Mouse (Mus musculus) ES-Bruce4 (cell line): ENCODE measurements around the gene Klhl25. TPM values are rescaled to one million over a fixed set of nuclear protein-coding genes. Genes with fewer than 3 reads are reported as not detected.

Source experiments
- H3K27ac ChIP-seq: 2 replicates; pipeline ENCODE4 v1.5.1; 2012; ENCODE audit warnings: low read length, inconsistent platforms; ENCODE audit not compliant: insufficient read depth
- H3K27me3 ChIP-seq: 2 replicates; pipeline ENCODE4 v1.6.1; 2012; ENCODE audit warnings: mild to moderate bottlenecking, low read length, inconsistent platforms; ENCODE audit not compliant: control insufficient read depth, poor library complexity, insufficient read depth, severe bottlenecking
- H3K36me3 ChIP-seq: 2 replicates; pipeline ENCODE4 v1.6.1; 2012; ENCODE audit warnings: inconsistent platforms, mild to moderate bottlenecking, low read length, moderate library complexity; ENCODE audit not compliant: control insufficient read depth, poor library complexity, insufficient read depth, severe bottlenecking
- H3K4me1 ChIP-seq: one replicate; pipeline ENCODE4 v1.8.1; 2011; ENCODE audit warnings: low read length; ENCODE audit not compliant: control insufficient read depth, insufficient read depth
- H3K4me3 ChIP-seq: 2 replicates; pipeline ENCODE4 v1.5.1; 2011; ENCODE audit warnings: low read depth, mild to moderate bottlenecking, low read length
- H3K9ac ChIP-seq: 2 replicates; pipeline ENCODE4 v1.6.1; 2012; ENCODE audit warnings: low read depth, mild to moderate bottlenecking, inconsistent platforms; ENCODE audit not compliant: poor library complexity, severe bottlenecking
- H3K9me3 ChIP-seq: replicated peaks from 2 replicates; pipeline ENCODE4 v1.6.1; 2012; ENCODE audit warnings: mild to moderate bottlenecking, low read length, inconsistent platforms; ENCODE audit not compliant: control insufficient read depth, poor library complexity, insufficient read depth, severe bottlenecking
- CTCF ChIP-seq: IDR thresholded peaks from one replicate; pipeline ENCODE4 v1.8.1; 2011; ENCODE audit warnings: low read depth, low read length
- EP300 ChIP-seq: IDR thresholded peaks from 2 replicates; pipeline ENCODE4 v1.6.1; 2011; ENCODE audit warnings: low read depth, low read length; ENCODE audit not compliant: insufficient read depth
- POLR2A ChIP-seq: IDR thresholded peaks from one replicate; pipeline ENCODE4 v1.8.1; 2011; ENCODE audit warnings: low read length; ENCODE audit not compliant: insufficient read depth
- polyA plus RNA-seq: library from polyadenylated mRNA; stranded (reverse); fragments of >200 nt; gene quantifications from 2 replicates; pipeline ENCODE4 v1.2.4, GENCODE M21; 2011; ENCODE audit warnings: low read depth; ENCODE audit not compliant: missing spikeins, insufficient read depth, insufficient read length

Klhl25 gene
- polyA plus RNA-seq, 1 experiment = 10.9 TPM

DNA sequence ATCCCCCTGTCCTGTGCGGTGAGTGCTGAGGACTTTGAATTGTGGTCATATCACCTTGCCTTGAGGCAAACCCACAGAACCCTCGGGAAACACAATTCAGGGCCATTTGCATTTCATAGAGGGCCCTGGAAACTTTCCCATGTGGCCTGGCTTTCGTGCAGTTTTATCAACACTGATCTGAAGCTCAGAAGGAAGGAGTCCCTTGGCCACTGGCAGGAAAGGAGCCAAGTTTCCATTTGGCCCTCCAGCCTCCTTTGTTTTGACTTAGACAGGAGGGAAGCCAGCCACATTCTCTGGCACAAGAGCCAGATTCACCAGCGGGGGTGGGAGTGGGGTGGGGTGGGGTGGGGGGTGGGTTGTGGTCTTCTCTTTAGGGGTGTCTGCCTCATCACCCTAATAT, 41.4 kb upstream of the Klhl25 start:
- no peaks in the 10 kb centered on the region for H3K36me3 ChIP-seq
- H3K9ac ChIP-seq = no peak overlapping the region
- peaks cover 3% of the 10 kb centered on the region for H3K9me3 ChIP-seq
- H3K27ac ChIP-seq = no peak overlapping the region
- peaks cover 1% of the 10 kb centered on the region for H3K4me1 ChIP-seq
- H3K27me3 ChIP-seq = no peaks in the 10 kb centered on the region
- no peak for TF ChIP-seq EP300
- TF ChIP-seq POLR2A = no peak
- no peak overlapping the region for H3K4me3 ChIP-seq

DNA sequence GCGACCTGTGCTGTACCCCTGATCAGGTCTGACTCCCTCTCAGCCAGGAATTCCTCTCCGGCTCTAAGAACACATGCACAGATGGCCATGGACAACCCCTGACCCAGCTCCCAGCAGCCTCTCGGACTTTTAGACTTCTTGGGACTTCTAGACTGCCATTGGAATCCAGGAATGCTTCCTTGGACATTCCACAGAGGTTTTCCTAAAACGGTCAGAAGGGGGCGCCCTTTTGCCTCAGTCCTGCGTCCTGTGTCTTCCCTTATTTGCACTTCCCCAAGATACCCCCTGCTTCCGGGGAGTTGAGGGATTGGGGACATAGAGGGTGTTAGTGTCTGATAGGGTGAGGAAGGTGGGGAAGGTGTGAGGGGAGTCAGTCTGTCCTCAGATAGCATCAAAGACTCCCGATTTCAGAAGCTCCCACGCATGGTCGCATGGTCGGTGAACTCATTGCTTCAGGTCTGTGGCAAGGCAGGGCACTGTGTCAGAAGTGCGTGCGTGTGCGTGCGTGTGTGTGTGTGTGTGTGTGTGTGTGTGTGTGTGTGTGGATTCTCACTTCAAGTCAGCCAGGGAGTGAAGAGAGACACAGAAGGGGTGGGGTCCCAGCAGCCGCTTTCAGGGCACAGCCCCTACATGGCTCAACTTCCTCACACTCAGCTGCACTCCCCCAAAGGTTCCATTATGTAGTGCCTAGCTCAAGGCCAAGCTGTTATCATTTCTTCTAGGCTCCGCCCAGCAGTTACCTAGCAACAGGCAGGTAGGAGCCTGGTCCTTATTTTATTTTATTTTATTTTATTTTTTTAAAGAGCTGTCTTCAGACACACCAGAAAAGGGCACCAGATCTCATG, 40.4 kb upstream of the Klhl25 start:
- Histone ChIP-seq H3K4me1 (peaks cover 1% of the 10 kb centered on the region), H3K9me3 (peaks cover 3% of the 10 kb centered on the region), H3K4me3 (no peak overlapping the region), H3K27ac (no peak overlapping the region), H3K27me3 (no peaks in the 10 kb centered on the region), H3K36me3 (no peaks in the 10 kb centered on the region), H3K9ac (no peak overlapping the region)
- peak; percentile 30 for TF ChIP-seq CTCF
- TF ChIP-seq EP300 = no peak
- TF ChIP-seq POLR2A = no peak

DNA sequence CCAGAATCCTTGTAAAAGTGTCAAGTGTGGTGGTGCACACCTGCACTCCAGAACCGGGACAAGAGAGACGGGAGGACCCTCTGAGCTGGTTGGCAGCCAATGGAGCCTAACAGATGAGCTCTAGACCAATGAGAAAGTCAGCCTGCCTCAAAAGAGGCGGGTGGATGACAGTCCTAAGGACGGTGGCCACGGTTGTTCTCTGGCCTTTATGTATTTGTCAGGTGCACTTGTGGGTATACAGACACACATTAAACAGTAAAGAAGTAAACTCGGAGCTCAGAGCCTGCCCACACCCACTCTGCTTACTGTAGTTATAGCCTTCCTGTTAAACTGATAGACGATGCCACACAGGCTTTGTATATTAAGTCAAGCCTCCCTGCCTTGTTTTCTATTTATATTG, 27.4 kb upstream of the Klhl25 start:
- Histone ChIP-seq H3K4me3 (no peak overlapping the region), H3K27ac (no peak overlapping the region), H3K4me1 (no peaks in the 10 kb centered on the region), H3K9me3 (peaks cover 19% of the 10 kb centered on the region), H3K36me3 (no peaks in the 10 kb centered on the region), H3K9ac (no peak overlapping the region), H3K27me3 (no peaks in the 10 kb centered on the region)
- TF ChIP-seq EP300 (no peak), POLR2A (no peak), CTCF (no peak)

DNA sequence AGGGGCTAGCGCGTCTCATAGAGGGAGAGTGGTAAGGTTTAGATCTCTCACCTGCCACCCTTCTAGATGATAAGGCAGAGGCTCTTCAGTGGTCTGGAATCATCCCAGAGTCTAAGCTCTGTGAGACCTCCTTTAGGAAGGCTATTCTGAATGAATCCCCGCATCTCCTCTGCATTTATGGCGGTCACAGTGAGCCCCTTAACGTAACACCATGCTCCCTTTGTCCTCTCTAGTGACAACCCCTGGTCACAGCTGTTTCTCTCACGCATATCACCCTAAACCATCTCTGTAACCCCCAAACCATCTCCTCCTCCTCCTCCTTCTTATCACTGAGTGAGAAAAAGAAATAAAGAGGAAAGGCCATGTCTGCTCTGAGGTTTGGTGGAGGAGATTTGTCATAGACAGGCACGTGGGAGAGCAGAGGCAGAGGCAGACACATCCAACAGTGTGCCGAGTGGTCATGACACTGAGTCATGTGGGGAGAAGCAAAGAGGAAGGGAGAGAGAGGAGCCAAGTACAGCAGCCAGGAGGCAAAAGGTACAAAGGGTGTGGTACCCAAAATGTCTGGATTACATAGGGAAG, 25.9 kb upstream of the Klhl25 start:
- H3K9me3 ChIP-seq = peaks cover 19% of the 10 kb centered on the region
- no peaks in the 10 kb centered on the region for H3K36me3 ChIP-seq
- H3K27ac ChIP-seq = no peak overlapping the region
- H3K9ac ChIP-seq = no peak overlapping the region
- no peaks in the 10 kb centered on the region for H3K4me1 ChIP-seq
- H3K27me3 ChIP-seq = no peaks in the 10 kb centered on the region
- H3K4me3 ChIP-seq = no peak overlapping the region
- TF ChIP-seq POLR2A (no peak), CTCF (no peak), EP300 (no peak)

GRCm38 (mm10) chr7:75823071-75823470, 25.0 kb upstream of the Klhl25 start:
- H3K9ac ChIP-seq = no peak overlapping the region
- H3K27ac ChIP-seq = no peak overlapping the region
- no peaks in the 10 kb centered on the region for H3K27me3 ChIP-seq
- H3K4me1 ChIP-seq = no peaks in the 10 kb centered on the region
- no peaks in the 10 kb centered on the region for H3K36me3 ChIP-seq
- no peak overlapping the region for H3K4me3 ChIP-seq
- TF ChIP-seq CTCF = no peak
- TF ChIP-seq EP300 = no peak
- TF ChIP-seq POLR2A = no peak
- peaks cover 12% of the 10 kb centered on the region for H3K9me3 ChIP-seq

GRCm38 (mm10) chr7:75826360-75827103, 21.6 kb upstream of the Klhl25 start:
- no peaks in the 10 kb centered on the region for H3K27me3 ChIP-seq
- no peak overlapping the region for H3K4me3 ChIP-seq
- TF ChIP-seq EP300 = no peak
- TF ChIP-seq POLR2A = no peak
- TF ChIP-seq CTCF = no peak
- no peaks in the 10 kb centered on the region for H3K9me3 ChIP-seq
- H3K27ac ChIP-seq = 0 out of 2 replicates have a peak overlapping the region, but pooled peaks have one; percentile 34
- no peak overlapping the region for H3K9ac ChIP-seq
- H3K4me1 ChIP-seq = no peaks in the 10 kb centered on the region
- H3K36me3 ChIP-seq = no peaks in the 10 kb centered on the region
